Mouse (Mus musculus) left cerebral cortex, adult 8-10 months (tissue): Measurements from ENCODE around the gene Ccdc169. TPM values are rescaled to one million over a fixed set of nuclear protein-coding genes. Genes with fewer than 3 reads are reported as not detected.
"Not testable (repeated sequence)": the region's sequence is repeated elsewhere in the genome, so short reads cannot be mapped to it uniquely, and the experiment has no call there.

Experiments used
- DNase-seq, 2 experiments: peaks; one replicate each; pipeline ENCODE4 v3.0.0; 2022; ENCODE audit warnings: low spot score in 2 of 2
- microRNA-seq, 2 experiments: library from miRNA; unstranded; fragments of <30 nt; microRNA quantifications; one replicate each; pipeline ENCODE4 v1.2.0; 2022
- total RNA-seq, 4 experiments: library from RNA; stranded (reverse); gene quantifications; 2 replicates each; pipeline ENCODE4 v1.2.4; 2022

The Ccdc169 gene
- total RNA-seq, 4 experiments from 2014 or later, result 0.33 to 0.84 (median 0.57) TPM; not detected in 1

GRCm38 (mm10) chr3:55193351-55193750 lies 56.2 kb downstream of the Ccdc169 start:
- no peak for DNase-seq

DNA sequence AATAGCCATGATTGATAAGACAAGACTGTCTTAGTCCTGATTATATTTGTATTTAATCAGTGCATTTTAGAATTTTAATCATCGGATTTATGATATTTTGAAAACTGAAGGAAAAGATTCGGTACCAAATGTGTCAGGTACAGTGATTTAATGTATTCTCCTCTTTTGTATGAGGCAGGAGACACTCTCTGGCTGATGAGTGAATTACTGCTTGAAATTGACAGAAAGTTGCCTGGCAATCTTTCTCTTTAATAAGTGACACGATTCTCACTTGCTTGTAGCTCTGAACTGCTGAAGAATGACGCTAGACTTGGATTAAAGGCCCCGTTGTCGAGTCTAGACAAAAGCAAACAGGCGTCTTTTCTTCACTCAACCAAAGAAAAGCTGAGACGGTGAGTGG lies 57.7 kb downstream of the Ccdc169 start:
- no peak for DNase-seq

DNA sequence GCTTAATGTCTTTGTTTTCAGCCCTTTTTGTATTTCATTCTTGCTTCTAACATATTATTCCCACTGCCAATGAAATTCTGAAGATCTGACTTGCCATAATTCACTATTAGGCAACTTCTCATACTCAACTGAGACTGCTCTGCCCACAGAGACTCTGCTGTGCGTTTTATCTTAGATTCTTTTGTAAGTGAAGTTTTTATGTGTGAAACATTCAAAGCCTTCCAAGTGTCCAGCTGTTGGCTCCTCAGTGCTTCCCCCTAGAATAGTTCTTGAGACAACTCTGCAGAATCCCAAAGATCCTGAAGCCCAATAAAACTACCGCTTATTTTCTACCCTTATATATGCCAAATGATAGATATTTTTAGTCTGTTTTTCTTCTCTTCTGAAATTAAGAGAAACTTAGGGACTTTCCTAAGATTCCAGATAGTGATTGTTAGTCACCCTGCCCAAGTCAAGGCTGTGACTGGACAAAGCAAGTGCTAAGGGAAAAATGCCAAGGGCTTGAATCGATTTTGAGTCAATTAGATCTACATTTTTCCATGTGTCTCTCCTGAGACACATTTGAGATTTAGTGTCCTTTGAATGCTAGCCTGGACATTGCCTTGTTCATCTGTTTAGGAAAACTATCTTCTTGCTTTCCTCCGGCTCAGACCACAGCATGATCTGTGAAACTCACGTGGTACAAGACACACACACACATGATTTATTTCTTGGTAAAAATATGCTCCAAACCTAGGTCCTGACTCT lies 58.6 kb downstream of the Ccdc169 start:
- DNase-seq, result no peak

GRCm38 (mm10) chr3:55196328-55196710 lies 59.2 kb downstream of the Ccdc169 start:
- DNase-seq, result no peak

DNA sequence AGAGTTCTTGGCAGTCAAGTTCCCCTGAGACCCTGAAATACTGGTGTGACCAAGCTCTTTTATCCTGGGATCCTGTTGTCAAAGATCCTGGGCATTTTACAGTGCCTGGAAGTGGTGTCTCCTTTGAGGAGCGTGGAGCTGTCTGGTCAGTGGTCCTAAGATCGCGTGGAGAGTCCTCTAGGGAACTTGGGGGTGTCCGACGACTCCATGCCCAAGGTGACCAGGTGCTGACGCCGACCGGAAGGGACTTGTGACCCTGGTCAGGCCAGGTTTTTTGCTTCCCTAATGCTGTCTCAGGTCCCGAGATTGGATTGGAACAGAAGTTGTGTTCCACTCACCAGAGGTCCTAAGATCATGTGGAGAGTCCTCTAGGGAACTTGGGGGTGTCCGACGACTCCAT lies 66.5 kb downstream of the Ccdc169 start:
- DNase-seq, result not testable (repeated sequence)

DNA sequence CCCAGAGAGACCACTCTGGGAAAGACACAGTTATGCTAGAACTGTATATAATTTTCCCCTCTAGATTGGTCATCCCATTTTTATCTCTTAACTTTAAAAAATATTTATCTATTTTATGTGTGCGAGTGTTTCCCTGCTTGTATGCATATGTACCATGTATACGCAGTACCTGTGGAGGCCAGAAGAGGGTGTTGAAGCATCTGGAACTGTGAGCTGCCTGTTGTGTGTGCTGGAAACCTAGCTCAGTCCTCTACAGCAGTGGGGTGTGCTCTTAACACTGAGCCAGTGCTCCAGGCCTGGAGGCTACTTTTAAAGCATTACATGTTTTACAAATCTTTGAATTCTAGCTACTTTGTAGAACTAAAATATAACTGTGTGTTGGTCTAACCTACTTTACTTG lies 69.3 kb downstream of the Ccdc169 start:
- DNase-seq, result no peak

- DNase-seq, result no peak
These were observed 70.5 kb downstream of the Ccdc169 start for GRCm38 (mm10) chr3:55207665-55208064.

GRCm38 (mm10) chr3:55212254-55212653 lies 75.1 kb downstream of the Ccdc169 start:
- DNase-seq, result no peak

GRCm38 (mm10) chr3:55213785-55214184 lies 76.6 kb downstream of the Ccdc169 start:
- no peak for DNase-seq

- DNase-seq, result no peak
These were observed 77.3 kb downstream of the Ccdc169 start for GRCm38 (mm10) chr3:55214413-55214812.

GRCm38 (mm10) chr3:55222502-55222901 lies 85.4 kb downstream of the Ccdc169 start:
- no peak for DNase-seq

Small RNA genes lying within 50 kb of the gene (microRNA-seq; reads per million reads assigned to microRNA genes)
- 0 reads per million in 2 experiments for gene Gm22029

Other genes with a start within 250 kb of the Ccdc169 start
- gene Sertm1, start 221.5 kb upstream of the Ccdc169 start, total RNA-seq, result 10 to 100 TPM; 22.8 to 25.4 (median 23.5) TPM
- gene Ccna1, start 81.8 kb upstream of the Ccdc169 start, total RNA-seq, result 1 to 10 TPM in 3 of 4 experiments, under 1 TPM in 1; 0.65 to 2.5 (median 1.8) TPM
- gene Spg20, start 25.2 kb upstream of the Ccdc169 start, total RNA-seq, result 10 to 100 TPM; 35.8 to 43.6 (median 42.7) TPM
- gene Sohlh2, start 44.7 kb downstream of the Ccdc169 start, total RNA-seq, result not detected
- gene Dclk1, start 105.0 kb downstream of the Ccdc169 start, total RNA-seq, result 100 to 1,000 TPM; 716 to 851 (median 782) TPM